Mouse (Mus musculus): Measurements from ENCODE around the gene Echdc3.
A peak's percentile ranks its signal among the peaks of the same experiment; 100 is the strongest.

Gene Echdc3

DNA sequence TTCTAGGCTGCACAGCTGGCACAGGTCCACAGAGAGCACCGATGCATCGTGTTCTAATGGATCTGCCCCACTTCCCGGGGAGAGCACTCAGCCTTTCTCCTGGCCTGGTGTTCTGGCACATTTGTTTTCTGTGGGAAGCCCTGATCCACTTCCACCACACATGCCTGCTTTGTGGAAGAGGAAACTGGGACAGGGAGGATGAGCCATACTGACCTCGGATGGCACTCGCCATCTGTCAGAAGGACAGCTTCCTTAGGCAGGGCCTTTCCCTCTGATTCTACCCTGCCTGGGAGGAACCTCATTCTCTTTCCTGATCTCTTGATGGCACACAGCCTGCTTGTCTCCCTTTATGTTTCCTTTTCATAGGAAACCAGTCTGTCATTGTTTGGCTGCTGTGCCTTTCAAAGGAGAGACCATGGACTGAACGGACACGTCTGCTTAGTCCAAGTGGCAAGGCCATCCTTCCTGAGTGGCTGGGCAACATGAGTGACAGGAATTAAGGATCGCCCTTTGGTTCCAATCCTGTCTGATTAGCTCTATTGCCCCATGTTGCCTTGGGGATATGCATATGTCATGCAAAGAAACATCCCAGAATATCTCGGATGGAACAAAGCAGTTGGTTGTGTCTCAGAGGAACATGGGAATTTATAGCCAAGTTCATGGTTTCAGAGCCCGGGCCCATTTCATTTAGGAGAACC, 13.7 kb upstream of the Echdc3 start:
- DNase-seq (ENCODE audit: low spot score in 2 of 2): no peak

DNA sequence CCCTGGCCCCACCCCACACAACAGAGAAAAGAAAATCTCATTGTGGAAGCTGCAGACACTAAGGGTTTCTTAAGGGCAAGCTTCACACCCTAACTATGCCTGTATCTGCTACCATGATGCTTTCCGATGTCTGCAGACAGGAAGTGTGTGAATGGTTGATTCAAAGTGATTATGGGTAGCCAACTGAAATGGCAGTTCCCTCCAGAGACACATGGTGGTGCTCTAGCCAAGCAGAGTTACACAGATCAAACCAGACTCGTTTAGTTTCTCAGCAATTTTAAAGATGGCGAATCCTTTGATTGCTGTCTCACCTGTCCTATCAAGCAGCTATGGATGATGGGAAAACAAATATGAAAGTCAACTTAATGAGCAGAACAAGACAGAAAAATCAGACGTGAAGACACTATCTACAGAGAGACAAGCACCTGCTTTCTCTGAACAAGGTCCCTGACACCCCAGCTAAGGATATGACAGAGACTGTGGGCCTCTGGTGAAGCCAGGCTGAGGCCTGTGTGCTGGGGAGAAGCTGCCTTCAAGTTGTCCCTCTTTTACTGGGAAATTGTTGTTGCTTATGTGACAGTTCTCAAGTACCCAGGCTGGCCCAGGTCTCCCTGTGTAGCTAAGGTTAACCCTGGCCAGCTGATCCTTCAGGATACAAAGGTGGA, 7.4 kb upstream of the Echdc3 start:
- DNase-seq (ENCODE audit: low spot score in 2 of 2): peak; percentile 87 to 90

DNA sequence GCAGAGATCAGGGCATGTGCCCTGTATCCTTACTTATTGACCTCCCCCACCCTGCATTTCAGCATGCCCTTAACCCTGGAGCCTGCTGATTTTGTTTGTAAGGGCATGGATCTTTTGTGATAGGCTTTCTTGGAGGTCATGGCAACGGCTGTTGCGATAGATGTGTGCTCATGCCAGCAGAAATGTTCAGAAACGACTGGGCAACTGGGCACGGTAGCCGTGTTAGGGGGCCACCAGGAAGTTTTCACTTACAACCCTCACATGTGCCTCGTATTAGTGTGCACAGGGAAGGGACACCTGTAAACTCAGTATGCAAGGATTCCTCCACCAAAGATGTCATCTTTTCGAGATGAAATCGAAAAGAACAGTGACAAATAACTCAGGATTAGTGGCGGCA, 508 bp downstream of the Echdc3 start:
- no peak for DNase-seq (ENCODE audit: low spot score in 2 of 2)

DNA sequence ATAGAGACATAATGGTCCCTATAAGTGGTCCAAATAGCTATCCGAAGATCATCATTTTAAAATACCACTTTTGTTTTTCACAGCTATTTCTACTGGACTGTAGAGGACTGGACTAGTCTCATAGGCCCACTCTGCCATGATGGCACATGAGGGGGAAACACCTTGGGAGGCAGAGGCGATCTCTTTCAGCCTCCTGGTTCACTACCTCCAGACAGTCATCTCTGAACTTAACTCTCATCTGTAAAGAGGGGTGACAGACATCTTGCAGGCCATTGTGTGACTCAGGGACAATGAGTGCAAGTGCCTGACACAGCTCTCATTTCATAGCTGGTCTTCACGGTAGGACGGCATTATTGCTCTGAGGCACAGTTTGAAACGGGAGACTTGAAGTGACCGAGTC, 2.0 kb downstream of the Echdc3 start:
- no peak for DNase-seq (ENCODE audit: low spot score in 2 of 2)

DNA sequence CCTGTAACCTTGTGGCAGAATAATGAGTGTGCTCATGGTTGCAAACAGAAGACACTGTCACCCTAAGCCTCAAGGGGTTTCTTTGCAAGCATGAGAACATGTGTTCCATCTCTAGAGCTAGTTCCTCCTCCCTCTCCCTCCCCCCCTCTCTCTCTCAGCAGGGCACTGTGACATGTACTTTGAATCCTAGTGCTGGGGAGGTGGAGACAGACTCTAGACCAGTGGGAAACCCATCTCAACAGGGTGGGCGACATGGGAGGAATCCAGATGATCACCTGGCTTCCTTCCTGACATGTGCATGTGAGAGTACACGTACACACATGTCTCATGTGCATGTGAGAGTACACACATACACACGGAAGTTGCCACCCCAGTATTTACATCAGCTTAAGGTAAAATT, 3.1 kb downstream of the Echdc3 start:
- no peak for DNase-seq (ENCODE audit: low spot score in 2 of 2)

DNA sequence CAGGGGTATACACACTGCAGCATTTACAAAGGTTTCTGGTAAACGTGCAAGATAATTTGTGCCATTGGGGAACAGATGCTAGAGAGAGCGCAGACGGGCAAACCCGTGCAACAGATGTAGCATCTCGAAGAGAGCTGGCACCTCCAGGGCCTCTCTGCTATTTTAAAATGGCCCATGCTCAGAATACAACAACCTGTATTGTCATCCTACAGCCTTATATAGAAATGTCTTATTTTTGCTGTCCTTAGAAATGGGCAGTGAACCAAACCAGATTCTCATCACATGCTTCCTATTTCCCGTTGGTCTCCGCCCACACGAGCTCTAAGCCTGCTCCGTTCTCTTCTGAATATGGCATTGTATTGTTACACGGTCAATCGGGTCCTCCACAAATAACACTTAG, 3.7 kb downstream of the Echdc3 start:
- DNase-seq (ENCODE audit: low spot score in 2 of 2): peak; percentile 68 to 83

DNA sequence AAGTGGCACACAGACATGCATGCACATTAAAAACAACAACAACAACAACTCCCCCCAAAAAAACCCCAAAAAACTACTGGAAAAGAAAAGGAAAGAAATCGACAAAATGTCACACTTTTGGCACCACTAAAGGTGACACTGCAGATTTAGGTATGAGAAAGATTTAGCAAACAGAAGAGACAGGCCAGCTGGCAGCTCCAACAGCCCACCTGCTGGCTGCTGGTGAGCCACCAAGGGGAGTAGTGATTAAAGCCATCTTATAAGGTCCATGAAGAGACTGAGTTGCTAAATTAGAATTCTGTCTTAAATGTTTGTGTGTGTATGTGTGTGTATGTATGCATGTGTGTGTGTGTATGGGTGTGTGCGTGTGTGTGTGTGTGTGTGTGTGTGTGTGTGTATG, 5.1 kb downstream of the Echdc3 start:
- DNase-seq (ENCODE audit: low spot score in 2 of 2): no peak

DNA sequence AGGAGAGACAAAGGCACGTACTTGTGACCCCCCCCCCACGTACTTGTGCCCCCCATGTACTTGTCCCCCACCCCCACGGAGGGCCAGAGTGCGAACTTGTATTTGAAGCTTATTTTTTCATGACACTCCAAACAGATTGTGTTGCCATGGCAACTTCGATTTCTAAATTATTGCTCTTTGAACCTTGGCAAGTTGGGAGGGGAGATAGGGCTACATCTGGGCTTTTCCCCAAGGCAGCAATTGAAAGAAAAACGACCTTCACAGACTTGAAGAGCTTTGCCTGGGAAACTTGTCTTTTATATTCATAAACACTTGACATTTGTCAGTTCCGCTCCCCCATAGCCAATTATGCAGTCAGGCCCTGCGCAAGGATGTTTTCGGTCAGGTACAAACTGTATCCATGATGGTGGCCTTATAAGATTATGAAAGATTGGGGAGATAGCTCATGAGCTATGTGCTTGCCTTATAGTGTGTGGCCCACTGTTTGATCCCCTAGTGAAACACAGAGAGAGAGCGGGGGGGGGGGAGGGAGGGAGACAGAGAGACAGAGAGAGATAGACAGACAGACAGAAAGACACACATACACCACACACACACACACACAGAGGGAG, 16.4 kb downstream of the Echdc3 start:
- DNase-seq (ENCODE audit: low spot score in 2 of 2): no peak

DNA sequence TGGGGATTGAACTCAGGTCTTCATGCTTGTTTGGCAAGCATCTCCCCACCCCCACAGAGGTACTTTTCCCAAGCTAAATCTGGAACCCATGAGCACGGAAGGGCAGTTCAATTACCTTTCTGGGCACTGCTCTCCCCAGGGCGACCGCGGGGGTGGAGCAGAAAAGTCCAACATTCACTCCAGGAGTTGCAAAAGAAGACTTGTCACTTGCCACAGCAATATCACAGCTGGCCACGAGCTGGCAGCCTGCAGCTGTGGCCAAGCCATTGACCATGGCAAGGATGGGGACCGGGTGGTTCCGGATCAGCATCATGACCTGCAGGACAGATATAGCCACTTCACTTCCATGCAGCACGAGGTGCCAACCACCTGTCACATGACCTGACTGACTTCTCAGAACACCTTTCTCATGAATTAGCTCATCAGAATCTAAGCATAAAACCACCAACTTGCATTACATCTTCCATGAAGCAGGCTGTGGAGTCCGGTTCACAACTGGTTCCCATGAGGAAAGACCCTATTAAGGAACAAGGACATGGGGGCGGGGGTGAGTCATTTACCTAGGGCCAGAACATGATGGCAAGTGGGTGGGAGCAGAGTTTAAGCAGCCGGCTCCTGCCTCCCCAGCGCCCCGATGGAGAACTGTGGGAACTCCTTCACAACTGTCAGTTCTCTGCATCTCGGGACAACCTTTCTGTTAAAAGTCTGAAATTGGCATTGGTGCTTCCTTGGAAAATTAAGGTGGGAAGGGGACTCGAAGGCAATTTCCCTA, 17.2 kb downstream of the Echdc3 start:
- no peak for DNase-seq (ENCODE audit: low spot score in 2 of 2)

DNA sequence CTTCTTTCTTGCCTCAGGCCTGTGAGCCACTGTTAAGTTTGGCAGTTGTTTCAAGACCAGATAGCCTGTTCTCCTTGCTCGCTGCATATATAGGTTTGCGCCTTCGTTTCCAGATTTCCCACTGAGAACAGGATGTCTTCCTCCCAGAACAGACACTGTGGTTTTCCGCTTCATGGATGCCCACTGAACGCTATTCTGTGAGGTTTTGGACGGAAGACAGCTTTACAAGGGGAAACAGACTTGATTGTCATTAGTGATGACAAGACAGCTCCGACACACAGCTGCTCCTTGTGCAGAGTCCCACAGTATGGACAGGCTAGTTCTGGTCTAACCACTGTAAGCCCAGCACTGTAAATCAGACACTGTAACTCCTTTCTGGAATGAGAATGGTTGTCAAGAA, 18.3 kb downstream of the Echdc3 start:
- no peak for DNase-seq (ENCODE audit: low spot score in 2 of 2)

DNA sequence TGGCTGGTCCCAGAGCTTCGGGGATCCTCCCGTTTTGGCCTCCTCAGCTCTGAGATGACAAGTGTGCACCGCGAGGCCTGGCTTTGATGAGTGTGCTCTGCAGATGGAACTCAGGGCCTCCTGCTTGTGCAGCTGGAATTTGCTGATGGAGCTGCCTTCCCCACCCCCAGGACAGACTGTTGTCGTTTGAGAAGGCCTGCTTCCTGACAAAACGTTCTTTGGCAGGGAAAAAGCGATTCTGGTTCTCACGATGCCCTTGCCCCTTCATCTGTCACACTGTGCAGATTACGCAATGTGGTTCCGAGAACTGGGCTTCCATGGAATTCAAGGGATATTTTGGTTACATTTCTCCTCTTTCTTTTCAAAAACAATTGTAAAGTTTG, 19.3 kb downstream of the Echdc3 start:
- DNase-seq (ENCODE audit: low spot score in 2 of 2): no peak

DNA sequence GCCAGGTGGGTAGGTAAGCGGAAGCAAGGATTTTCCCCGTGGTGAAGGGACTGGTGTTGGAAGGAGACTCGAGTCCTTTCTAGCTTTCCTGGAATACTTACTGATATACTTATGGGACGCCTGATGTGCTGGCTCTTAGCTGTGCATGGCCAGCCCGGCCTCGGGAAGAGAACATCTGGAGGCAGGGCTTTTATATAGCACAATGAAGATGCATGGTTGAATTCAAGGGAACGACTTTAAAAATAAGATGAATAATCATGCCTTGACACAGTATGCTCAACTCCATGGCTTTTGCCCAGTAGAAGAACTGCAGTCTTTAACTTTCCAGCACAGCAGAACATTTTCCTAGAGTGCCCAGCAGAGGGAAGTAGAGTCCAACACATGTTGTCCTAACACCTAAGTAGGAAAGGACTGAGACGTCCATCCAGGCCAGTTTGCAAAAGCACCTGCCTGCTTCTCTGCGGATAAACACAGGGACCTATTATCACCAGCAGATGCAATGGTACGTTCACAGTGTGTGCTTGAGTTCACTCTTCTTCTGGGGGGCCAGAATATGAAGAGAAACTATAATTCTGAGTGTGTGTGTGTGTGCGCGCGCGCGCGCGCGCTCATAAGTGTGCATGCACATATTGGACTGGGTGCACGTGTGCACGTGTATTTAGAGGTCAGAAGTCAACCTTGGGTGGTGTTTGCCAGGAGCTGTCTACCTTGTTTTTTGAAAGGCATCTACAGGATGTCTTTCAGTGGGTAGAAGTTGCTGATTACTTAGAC, 19.8 kb downstream of the Echdc3 start:
- peak; percentile 81 to 85 for DNase-seq (ENCODE audit: low spot score in 2 of 2)

DNA sequence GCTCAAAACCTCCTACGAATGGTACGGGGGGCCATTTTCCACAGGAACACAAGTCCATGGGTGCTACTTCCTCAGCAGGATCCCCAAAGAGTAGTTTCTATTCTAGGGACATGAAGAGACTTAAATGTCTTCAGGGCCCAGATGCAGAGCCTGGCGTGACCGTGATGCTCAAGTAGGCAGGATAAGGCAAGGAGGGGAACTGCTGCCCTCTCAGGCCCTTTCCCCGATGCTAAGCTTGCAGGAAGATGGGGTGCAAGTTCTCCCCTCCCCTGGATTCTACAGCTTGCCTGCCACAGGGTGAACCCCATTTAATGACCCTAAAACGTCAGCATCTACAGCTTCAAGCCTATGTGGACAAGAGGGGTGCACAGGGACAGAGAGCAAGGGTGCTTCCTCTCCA, 22.8 kb downstream of the Echdc3 start:
- no peak for DNase-seq (ENCODE audit: low spot score in 2 of 2)

DNA sequence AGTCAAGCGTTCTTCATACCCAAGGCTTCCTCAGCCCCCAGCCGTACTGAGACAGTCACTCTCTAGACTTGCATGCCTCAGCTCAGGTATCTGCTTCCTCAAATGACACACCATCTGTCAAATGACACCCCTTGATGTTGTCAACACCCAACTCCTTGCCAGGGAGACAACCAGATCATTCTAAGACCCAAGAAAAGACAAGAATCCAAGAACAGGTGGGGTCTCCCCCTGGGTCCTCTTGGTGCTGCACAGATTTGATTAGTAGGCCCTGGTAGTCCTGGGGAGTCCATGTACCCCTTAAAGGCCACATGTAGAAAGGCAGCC, 23.2 kb downstream of the Echdc3 start:
- DNase-seq (ENCODE audit: low spot score in 2 of 2): no peak

DNA sequence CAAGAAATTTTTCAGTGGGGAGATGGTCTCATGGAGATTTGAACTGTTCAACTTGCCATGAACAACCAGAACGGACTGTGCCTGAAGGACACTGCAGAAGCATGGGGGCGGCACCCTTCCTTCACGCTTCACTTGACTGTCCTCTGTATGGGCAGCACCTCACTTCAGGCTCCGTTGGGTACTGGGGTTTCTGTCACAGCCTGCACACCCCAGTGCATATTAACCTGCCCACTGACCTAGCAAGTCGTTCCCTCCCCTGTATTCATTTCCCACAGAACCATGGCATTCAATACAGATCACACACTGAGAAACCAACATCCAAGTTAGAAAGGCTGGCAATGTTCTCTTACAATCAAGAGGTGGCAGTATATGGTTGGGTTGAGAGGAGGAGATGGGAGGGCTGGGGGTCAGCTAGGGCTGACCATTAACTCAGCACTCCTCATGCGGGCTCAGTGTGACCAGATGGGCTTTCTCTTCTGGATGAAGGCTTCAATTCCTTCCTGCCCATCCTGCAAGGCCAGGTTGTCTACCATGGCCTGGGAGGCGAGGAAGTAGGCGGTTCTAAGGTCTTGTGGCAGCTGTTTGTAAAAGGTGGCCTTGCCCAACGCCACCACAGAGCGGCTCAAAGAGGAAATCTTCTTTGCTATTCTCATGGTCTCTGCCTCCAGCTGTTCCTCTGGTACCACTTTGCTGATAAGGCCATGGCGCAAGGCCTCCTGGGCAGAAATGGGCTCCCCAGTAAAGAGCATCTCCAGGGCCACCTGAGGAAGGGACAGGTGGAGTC, 23.8 kb downstream of the Echdc3 start:
- DNase-seq (ENCODE audit: low spot score in 2 of 2): no peak

DNA sequence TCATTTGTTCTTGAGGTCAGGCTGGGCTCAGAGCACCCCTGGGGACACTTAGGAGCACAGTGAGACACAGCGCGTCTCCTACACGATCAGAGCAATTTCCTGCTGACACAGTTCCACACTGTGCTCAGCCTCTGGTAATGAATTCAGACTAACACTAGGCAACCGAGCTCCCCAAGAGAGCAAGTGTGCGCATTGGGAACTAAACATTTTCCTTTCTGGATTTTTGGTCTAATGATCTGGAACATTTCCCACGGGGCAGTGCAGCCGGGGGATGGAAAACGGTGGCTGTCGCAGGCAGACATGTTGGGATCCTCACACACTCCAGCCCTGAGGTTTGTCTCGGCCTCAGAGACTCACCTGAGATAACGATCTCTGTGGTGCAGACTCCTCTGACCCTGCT, 25.4 kb downstream of the Echdc3 start:
- no peak for DNase-seq (ENCODE audit: low spot score in 2 of 2)

DNA sequence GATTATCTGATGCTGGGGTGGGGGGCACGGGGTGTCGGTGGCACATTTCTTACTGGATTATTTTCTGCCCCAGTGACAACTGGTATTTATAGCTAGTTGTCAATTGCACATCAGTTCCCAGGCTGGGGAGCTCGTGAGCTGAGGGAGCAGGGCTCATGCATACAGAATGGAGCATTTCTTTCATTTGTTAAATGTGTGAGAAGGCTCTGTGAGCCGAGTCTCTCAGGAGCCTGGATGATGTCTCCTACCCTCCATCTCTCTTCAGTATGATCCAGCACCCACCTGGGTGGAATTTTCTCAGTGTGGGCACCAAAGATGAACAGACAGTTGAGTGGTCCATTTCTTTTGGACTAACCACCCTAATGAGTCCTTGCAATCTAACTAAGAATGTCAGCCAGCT, 25.9 kb downstream of the Echdc3 start:
- DNase-seq (ENCODE audit: low spot score in 2 of 2): no peak

DNA sequence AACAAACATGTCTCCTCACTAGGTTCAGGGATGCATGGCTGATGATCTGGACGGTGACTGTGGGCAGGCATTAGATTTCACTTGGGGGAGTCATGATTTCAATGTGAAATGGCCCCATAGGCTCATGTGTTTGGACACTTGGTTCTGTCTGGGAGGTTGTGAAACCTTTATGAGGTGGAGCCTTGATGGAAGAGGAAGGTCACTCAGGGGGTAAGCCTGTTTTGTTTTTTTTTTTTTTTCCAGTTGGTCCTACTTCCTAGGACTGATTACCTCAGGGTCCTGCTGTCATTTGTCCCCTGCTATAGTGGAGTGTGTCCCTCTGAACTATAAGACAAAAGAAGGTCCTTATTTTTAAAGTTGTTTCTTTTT, 33.1 kb downstream of the Echdc3 start:
- DNase-seq (ENCODE audit: low spot score in 2 of 2): no peak

DNA sequence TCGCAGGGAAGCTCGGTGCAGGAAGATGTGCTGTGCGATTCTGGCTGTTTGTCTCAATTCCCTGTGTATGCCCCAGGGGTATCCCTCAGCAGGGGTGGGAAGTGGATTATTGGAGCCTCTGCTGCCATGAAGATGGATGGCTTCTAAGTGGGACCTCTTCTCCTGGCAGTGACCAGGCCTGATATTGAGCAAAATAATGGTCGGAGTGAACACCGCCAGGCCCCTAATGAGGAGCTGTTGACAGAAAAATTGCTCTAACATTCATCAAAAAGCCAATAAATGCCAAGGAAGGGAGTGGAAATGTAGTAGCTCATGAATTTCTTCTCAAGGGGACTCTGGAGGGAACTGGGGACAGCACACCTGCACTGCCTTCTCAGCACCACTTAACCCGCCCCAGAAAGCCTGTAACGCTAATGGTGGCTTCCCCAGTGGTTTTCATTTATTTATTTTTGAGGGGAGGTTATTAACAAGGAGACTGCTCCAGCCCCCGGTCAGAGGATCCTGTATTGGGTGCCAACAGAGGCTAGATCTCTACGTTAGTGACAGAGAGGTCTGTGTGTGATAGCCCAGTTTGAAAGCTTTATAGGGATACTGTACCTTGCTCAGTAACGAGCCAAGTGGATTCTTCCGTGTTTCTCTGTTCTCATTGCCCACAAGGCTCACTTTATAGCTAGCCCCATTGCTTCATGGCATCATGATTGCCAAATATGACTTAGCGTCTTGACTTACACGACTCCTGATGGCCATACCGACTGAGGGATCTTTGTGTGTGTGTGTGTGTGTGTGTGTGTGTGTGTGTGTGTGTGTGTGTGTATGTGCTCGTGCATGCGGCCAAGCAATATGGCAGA, 33.7 kb downstream of the Echdc3 start:
- no peak for DNase-seq (ENCODE audit: low spot score in 2 of 2)

DNA sequence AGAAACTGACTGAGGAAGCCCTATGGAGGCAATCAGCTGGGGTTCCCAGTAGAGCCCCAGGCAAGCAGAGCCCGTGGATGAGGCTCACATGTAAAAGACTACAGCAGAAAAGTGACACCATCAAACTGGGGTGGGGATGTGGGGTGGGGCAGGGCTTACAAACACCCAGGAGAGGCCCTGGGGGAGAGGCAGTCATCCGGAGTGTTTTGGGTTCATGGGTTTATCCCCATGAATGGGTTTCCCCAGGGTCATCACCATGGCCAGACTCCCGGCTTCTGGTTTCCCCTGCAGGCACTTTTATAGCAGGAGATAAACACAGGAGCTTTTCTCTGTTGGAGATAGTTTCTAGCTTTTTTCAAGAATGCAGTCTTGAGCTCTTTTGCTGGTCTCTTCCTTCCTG, 39.8 kb downstream of the Echdc3 start:
- no peak for DNase-seq (ENCODE audit: low spot score in 2 of 2)

All from right cerebral cortex, postnatal 10 days (tissue).